Mouse (Mus musculus): Measurements from ENCODE around the gene Olfr1265.

Olfr1265 gene

GRCm38 (mm10) chr2:90035037-90035436 is at the start of gene Olfr1265:
Gene Olfr1265, plus strand, starts transcription at chr2:90035337.
- H3K9me3 ChIP-seq (ENCODE audit: low read length), result no peaks in the 10 kb centered on the region
- no peak within 1 kb of the TSS for H3K4me3 ChIP-seq (replicated peaks; ENCODE audit: low read length)
- H3K27me3 ChIP-seq (ENCODE audit: insufficient read depth, low read length), result no peaks in the 10 kb centered on the region
- no peaks in the 10 kb centered on the region for H3K36me3 ChIP-seq (ENCODE audit: insufficient read depth, low read length)
- no peaks in the 10 kb centered on the region for H3K4me1 ChIP-seq (replicated peaks; ENCODE audit: low read depth, low read length)
- TF ChIP-seq POU5F1 (IDR thresholded peaks at IDR 0.05; ENCODE audit: borderline replicate concordance, low read length) (no peak), CTCF (conservative IDR thresholded peaks at IDR 0.05; ENCODE audit: low read length) (no peak), NANOG (IDR thresholded peaks at IDR 0.05; ENCODE audit: borderline replicate concordance, low read length) (no peak)

DNA sequence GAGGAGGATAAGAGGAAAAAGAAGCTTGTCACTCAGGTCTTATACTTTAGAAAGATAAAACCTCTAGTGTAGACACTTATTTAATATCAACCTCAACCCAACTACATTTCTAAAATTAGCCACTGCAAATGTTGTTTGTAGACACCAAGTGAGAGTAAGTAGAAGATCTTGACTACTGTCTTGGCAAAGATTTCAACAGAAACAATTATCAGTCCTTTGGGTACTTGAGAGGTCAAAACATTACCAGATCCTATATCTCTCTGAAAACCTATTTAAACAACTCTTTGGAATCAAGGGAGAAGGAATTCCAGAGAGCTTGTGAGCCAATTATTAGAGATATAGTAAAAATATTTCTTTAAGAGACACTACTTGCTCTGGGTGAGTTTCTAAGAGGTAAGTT is 44.2 kb upstream of the Olfr1265 start, which contains the start of gene Olfr1261:
TSS of gene Olfr1261 (plus strand) at position 301 of the 400 bp plus-strand sequence.
- TF ChIP-seq POU5F1 (IDR thresholded peaks at IDR 0.05; ENCODE audit: borderline replicate concordance, low read length) (no peak), NANOG (IDR thresholded peaks at IDR 0.05; ENCODE audit: borderline replicate concordance, low read length) (no peak)

DNA sequence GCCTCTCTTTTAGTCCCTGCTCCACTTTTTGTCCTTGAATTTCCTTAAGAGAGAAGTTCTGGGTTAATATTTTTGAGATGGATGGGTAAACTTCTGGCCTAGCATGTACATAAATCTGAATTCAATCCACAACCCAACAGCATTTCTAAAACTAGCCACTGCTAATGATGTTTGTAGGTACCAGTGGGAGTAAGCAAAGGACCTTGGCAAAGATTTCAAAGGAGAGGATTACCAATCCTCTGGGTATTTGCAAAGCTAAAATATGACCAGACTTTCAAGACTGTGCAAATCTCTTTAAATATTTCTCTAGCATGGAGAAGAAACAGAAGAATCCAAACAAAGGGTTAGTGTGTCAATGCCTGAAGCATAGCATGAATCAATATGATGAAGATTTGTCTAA is 35.3 kb upstream of the Olfr1265 start, which contains the start of gene Olfr1262:
TSS of gene Olfr1262 (plus strand) at position 301 of the 400 bp plus-strand sequence.
- Histone ChIP-seq H3K9me3 (ENCODE audit: low read length) (no peaks in the 10 kb centered on the region), H3K4me3 (replicated peaks; ENCODE audit: low read length) (no peak within 1 kb of the TSS), H3K4me1 (replicated peaks; ENCODE audit: low read depth, low read length) (no peaks in the 10 kb centered on the region), H3K27me3 (ENCODE audit: insufficient read depth, low read length) (no peaks in the 10 kb centered on the region), H3K36me3 (ENCODE audit: insufficient read depth, low read length) (no peaks in the 10 kb centered on the region)
- TF ChIP-seq CTCF (conservative IDR thresholded peaks at IDR 0.05; ENCODE audit: low read length) (no peak), POU5F1 (IDR thresholded peaks at IDR 0.05; ENCODE audit: borderline replicate concordance, low read length) (no peak), NANOG (IDR thresholded peaks at IDR 0.05; ENCODE audit: borderline replicate concordance, low read length) (no peak)

More for the DNA sequence above, 44.2 kb upstream of the Olfr1265 start, which contains the start of gene Olfr1261:
- no peak within 1 kb of the TSS for H3K4me3 ChIP-seq (replicated peaks; ENCODE audit: low read length)
- no peaks in the 10 kb centered on the region for H3K9me3 ChIP-seq (ENCODE audit: low read length)
- no peaks in the 10 kb centered on the region for H3K27me3 ChIP-seq (ENCODE audit: insufficient read depth, low read length)
- H3K4me1 ChIP-seq (replicated peaks; ENCODE audit: low read depth, low read length), result no peaks in the 10 kb centered on the region
- H3K36me3 ChIP-seq (ENCODE audit: insufficient read depth, low read length), result no peaks in the 10 kb centered on the region

DNA sequence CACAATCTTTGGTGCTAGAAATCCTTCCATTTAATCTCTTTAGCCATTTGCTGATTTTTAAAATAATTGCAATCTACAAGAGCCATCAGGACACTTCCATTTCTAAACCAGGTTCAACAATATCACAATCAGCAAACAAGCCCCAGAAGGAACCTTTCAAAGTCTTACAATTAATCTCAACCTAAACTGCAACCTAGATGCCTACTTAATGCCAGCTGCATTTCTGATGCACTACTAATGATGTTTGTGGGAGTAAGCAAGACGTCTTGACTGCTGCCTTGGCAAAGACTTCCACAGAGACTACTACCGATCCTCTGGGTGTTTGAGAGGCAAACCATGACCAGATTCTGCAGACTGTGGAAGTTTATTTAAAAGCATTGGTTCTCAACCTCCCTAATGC is 23.3 kb upstream of the Olfr1265 start, which contains the start of gene Olfr1263:
TSS of gene Olfr1263 (plus strand) at position 301 of the 400 bp plus-strand sequence.
- Histone ChIP-seq H3K9me3 (ENCODE audit: low read length) (no peaks in the 10 kb centered on the region), H3K27me3 (ENCODE audit: insufficient read depth, low read length) (no peaks in the 10 kb centered on the region), H3K4me1 (replicated peaks; ENCODE audit: low read depth, low read length) (no peaks in the 10 kb centered on the region), H3K4me3 (replicated peaks; ENCODE audit: low read length) (no peak within 1 kb of the TSS), H3K36me3 (ENCODE audit: insufficient read depth, low read length) (no peaks in the 10 kb centered on the region)
- TF ChIP-seq POU5F1 (IDR thresholded peaks at IDR 0.05; ENCODE audit: borderline replicate concordance, low read length), result no peak
- TF ChIP-seq CTCF (conservative IDR thresholded peaks at IDR 0.05; ENCODE audit: low read length), result no peak
- TF ChIP-seq NANOG (IDR thresholded peaks at IDR 0.05; ENCODE audit: borderline replicate concordance, low read length), result no peak

- Histone ChIP-seq H3K4me3 (replicated peaks; ENCODE audit: low read length) (no peak within 1 kb of the TSS), H3K9me3 (ENCODE audit: low read length) (no peaks in the 10 kb centered on the region), H3K27me3 (ENCODE audit: insufficient read depth, low read length) (no peaks in the 10 kb centered on the region), H3K4me1 (replicated peaks; ENCODE audit: low read depth, low read length) (no peaks in the 10 kb centered on the region), H3K36me3 (ENCODE audit: insufficient read depth, low read length) (no peaks in the 10 kb centered on the region)
- TF ChIP-seq CTCF (conservative IDR thresholded peaks at IDR 0.05; ENCODE audit: low read length) (no peak), NANOG (IDR thresholded peaks at IDR 0.05; ENCODE audit: borderline replicate concordance, low read length) (no peak), POU5F1 (IDR thresholded peaks at IDR 0.05; ENCODE audit: borderline replicate concordance, low read length) (no peak)
Observed at GRCm38 (mm10) chr2:90025477-90025876, 9.7 kb upstream of the Olfr1265 start, which contains the start of gene Olfr1264. Gene Olfr1264, minus strand, starts transcription at chr2:90025577.

DNA sequence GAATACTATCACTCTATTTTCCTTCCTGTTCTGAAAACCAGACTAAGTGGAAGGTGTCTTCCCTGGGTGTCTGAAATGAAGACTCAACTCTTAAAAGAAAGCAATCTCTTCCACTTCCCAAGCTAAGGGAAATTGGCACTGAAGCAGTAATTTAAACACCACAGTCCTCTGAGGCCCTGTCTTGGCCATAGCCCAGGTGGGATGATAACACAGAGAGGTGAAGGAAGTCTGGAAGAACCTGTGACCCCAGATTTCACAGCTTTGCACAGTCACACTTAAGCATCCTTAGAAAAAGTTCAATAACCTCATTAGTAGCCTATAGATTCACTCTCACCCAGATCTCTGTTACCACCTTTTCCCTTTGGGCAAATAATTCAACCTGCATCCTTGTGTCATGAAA is 28.4 kb downstream of the Olfr1265 start, which contains the start of gene Olfr140:
TSS of gene Olfr140 (minus strand) at position 101 of the 400 bp plus-strand sequence.
- H3K4me3 ChIP-seq (replicated peaks; ENCODE audit: low read length), result no peak within 1 kb of the TSS
- TF ChIP-seq CTCF (conservative IDR thresholded peaks at IDR 0.05; ENCODE audit: low read length), result no peak
- H3K9me3 ChIP-seq (ENCODE audit: low read length), result no peaks in the 10 kb centered on the region

GRCm38 (mm10) chr2:90070065-90070464 is 34.9 kb downstream of the Olfr1265 start:
- no peaks in the 10 kb centered on the region for H3K4me1 ChIP-seq (replicated peaks; ENCODE audit: low read depth, low read length)
- H3K9me3 ChIP-seq (ENCODE audit: low read length), result no peaks in the 10 kb centered on the region
- H3K27me3 ChIP-seq (ENCODE audit: insufficient read depth, low read length), result no peaks in the 10 kb centered on the region
- H3K36me3 ChIP-seq (ENCODE audit: insufficient read depth, low read length), result no peaks in the 10 kb centered on the region
- H3K4me3 ChIP-seq (replicated peaks; ENCODE audit: low read length), result no peak overlapping the region
- TF ChIP-seq NANOG (IDR thresholded peaks at IDR 0.05; ENCODE audit: borderline replicate concordance, low read length) (no peak), CTCF (conservative IDR thresholded peaks at IDR 0.05; ENCODE audit: low read length) (no peak), POU5F1 (IDR thresholded peaks at IDR 0.05; ENCODE audit: borderline replicate concordance, low read length) (no peak)

More for the DNA sequence above, 28.4 kb downstream of the Olfr1265 start, which contains the start of gene Olfr140:
- Histone ChIP-seq H3K4me1 (replicated peaks; ENCODE audit: low read depth, low read length) (no peaks in the 10 kb centered on the region), H3K27me3 (ENCODE audit: insufficient read depth, low read length) (no peaks in the 10 kb centered on the region), H3K36me3 (ENCODE audit: insufficient read depth, low read length) (no peaks in the 10 kb centered on the region)
